Mouse (Mus musculus): ENCODE measurements around the gene Pole2. TPM values are rescaled to one million over a fixed set of nuclear protein-coding genes. Genes with fewer than 3 reads are reported as not detected.

Gene Pole2
- under 1 TPM; 0.28 to 0.42 TPM for total RNA-seq (2021)
- long read RNA-seq, experiment 1, result 0 reads
- long read RNA-seq, experiment 2, result 0 reads

DNA sequence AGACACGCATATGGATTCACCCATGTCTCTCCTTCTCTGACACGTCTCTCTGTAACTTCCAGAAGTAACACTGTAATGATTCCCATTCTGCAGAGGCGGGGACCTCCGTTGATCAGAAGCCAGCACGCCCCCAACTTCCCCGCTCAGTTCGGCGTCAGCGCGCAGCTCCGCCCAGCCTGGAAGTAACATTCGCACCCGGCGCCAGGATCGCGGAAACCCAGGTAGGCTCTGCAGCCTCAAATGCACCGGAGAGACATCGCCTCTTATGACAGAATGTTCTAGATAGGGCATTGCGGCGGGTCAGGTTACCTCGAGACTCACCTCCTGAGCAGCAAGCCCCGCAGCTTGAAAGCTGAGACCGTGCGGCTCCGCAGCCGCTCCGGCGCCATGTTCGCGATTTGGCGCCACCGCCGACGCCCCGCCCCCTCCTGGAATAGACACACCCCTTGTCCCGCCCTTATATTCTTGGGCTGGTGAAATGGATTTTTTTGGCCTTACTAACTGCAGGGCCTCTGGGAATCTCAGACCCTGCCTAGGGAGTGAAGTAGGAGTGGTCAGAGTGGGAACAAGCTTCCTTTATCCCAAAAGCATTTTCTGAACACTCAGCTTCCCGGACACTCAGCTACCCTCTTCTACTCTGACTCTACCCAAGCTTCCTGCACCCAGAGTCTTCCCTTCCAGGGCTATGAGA lies at the start of gene Pole2:
Gene Pole2 (minus strand): TSS at position 420 of the 691 bp plus-strand sequence.
- intact Hi-C loops (cut with DNase I), result loop anchor here (1.0 kb wide), 1 partner anchor 19 kb away; no protein-coding TSS in a partner anchor
- Histone ChIP-seq H3K4me3 (peak within 1 kb of the TSS; percentile 87), H3K27ac (peak within 1 kb of the TSS; percentile 72)
- peak; percentile 91 for DNase-seq
- TF ChIP-seq CTCF (IDR thresholded peaks at IDR 0.05), result no peak

DNA sequence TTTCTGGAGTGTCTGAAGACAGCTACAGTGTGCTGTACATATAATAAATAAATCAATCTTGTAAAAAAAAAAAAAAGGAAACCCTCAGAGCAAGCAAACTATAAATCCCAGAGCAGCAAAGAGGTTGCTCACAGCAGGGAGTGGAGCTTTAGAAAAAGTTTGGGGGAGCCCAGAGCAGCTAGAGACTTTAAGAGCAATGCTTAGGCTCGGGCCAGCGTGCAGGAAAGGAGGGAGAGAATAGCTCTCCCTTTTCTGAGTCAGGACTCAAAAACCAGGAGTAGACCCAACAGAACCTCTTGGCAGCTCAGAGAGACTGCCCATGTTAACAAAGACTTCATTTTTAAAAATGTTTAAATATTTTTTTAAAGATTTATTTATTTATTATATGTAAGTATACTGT lies 41.0 kb upstream of the Pole2 start:
- Histone ChIP-seq H3K4me3 (no peak overlapping the region), H3K27ac (no peak overlapping the region)
- DNase-seq, result no peak
- TF ChIP-seq CTCF (IDR thresholded peaks at IDR 0.05), result no peak
- intact Hi-C loops (cut with DNase I), result no loop called here

DNA sequence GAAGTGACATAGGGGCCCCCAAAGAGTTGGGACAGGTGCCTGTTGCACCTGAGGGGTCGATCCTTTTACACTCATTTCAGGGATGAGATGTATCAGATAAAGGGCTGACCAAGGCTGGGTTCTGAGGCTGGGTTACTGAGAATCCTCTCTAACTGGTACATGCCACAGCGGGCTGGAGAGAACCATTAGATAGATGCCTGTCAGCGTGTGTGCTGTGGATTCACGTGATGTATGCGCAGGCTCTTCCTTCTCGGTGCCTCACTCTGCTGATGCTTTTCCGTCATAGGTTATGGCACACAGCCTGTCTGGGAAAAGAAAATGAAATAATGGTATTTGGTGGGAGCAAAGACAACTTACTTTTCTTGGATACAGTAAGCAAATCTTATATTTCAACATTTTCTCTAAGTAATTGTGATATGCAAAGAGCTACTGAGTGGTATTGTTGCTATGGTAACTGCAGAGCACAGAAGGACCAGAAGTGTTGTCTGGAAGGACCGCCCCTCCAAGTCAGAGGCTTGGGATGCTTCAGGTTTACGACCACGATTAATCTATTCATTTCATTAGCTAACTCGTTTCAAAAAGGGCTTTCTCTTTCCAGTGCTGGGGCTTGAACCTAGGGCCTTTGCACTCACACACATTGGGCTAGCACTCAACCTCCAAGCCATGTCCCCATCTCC lies 40.1 kb upstream of the Pole2 start:
- Histone ChIP-seq H3K27ac (no peak overlapping the region), H3K4me3 (no peak overlapping the region)
- TF ChIP-seq CTCF (IDR thresholded peaks at IDR 0.05), result no peak
- intact Hi-C loops (cut with DNase I), result no loop called here
- no peak for DNase-seq

DNA sequence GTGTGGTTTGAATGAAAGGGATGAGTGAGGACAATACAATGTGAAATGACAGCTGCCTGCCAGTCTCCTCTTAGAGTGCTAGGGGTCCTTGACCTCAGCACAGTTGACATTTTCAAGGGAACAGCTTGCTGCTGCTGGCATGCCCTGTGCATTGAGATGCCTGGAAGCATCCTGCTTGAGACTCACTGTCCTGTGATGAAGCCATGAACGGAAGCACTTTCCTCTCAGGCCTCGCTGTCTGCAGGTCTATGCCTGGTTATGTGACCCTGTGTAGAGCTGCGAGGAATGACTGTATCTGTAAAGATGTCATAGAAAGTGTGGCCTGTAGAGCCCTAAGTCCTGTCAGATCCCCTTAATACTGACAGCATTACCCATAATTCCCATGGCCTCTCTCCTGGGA lies 37.0 kb upstream of the Pole2 start:
- Histone ChIP-seq H3K4me3 (no peak overlapping the region), H3K27ac (no peak overlapping the region)
- no peak for DNase-seq
- intact Hi-C loops (cut with DNase I), result no loop called here
- no peak for TF ChIP-seq CTCF (IDR thresholded peaks at IDR 0.05)

DNA sequence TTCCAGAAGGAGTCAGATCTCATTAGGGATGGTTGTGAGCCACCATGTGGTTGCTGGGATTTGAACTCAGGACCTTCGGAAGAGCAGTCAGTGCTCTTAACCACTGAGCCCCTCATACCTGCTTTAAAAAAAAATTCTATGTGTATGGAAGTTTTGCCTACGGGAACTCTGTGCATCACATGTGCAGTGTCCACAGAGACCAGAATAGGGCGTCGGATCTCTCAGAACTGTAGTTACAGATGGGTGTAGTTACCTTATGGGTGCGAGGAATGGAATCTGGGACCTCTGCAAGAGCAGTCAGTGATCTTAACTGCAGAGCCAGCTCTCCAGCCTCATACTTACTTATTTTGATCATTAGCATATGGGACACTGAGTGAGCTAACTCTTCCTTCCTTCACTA lies 34.3 kb upstream of the Pole2 start:
- intact Hi-C loops (cut with DNase I), result no loop called here
- H3K27ac ChIP-seq, result no peak overlapping the region
- H3K4me3 ChIP-seq, result no peak overlapping the region
- DNase-seq, result no peak
- peak; percentile 1; the same call in 1 of the 2 replicates for TF ChIP-seq CTCF (IDR thresholded peaks at IDR 0.05)

DNA sequence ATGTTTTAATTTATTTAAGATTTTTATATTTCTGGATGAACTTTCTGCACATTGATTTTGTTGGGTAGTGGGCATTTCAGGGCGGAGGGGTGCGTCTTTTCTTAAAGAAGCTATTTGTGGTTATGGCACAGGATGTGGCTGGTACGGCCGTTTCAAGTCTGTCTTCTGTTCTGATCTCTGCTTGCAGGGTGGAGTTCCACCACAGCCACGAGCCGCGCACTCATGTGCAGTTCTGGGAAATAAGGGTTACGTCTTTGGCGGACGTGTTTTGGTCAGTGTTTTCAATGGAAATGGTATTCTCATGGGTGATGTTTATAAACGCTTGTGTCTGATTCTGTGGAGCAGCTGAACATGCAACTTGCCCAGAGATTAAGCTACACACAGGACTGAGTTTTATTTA lies 29.8 kb upstream of the Pole2 start:
- Histone ChIP-seq H3K27ac (no peak overlapping the region), H3K4me3 (no peak overlapping the region)
- DNase-seq, result no peak
- intact Hi-C loops (cut with DNase I), result no loop called here
- TF ChIP-seq CTCF (IDR thresholded peaks at IDR 0.05), result no peak

DNA sequence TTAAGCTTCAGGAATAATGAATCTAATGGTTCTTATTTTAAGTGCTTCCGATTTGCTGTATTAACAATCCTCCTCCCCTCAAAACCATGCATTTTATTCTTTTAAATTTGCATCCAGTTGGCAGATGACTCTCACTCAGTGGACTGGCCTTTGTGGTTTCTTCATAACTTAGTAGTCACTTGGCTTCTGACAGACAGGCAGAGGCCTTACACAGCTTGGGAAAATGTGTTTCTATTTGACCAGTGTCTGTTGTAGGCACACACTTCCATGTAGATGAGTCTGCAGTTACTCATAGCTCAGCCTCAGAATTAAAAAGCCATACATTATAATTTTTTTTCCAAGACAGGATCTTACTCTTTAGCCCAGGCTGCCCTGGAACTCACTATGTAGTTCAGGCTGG lies 25.8 kb upstream of the Pole2 start:
- H3K4me3 ChIP-seq, result no peak overlapping the region

DNA sequence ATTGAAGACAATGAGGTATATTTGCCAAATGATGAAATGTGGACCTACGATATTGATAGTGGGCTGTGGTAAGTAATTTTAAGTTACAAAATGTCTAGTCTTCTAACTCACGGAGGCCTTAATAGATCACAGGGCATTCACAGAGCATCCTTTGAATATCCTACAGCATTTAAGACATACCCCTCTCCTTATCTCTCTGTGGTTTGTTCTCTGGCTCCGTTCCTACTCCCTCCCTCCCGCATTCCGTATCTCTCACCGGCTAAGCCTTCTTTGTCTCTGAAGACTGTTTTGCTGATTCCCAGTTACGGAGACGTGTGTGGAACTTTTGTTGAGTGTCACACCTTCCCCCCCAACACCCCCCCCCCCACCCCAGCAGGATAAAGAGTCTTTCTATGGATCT lies 22.8 kb upstream of the Pole2 start:
- H3K4me3 ChIP-seq, result no peak overlapping the region
- intact Hi-C loops (cut with DNase I), result no loop called here
- TF ChIP-seq CTCF (IDR thresholded peaks at IDR 0.05), result no peak
- DNase-seq, result no peak
- H3K27ac ChIP-seq, result no peak overlapping the region

More for the DNA sequence above, 25.8 kb upstream of the Pole2 start:
- intact Hi-C loops (cut with DNase I), result no loop called here
- no peak overlapping the region for H3K27ac ChIP-seq
- TF ChIP-seq CTCF (IDR thresholded peaks at IDR 0.05), result no peak
- no peak for DNase-seq

DNA sequence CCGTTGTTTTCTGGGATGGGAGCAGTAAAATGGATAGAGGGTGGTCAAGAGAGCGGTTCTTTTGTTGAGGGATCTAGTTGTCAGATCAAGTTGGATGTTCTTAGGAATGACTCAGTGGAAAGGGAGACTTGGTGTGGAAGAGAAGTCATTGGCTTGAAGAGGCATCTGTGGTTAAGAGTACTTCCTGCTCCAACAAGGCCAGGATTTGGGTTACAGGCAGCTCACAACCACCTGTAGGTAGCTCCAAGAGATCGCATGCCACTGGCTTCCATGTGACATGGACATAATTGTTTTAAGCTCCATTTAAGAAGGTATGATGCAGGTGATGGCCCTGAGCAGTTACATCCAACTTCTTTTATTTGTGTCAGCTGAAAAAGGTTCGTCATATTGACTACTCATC lies 21.8 kb upstream of the Pole2 start:
- H3K27ac ChIP-seq, result no peak overlapping the region
- TF ChIP-seq CTCF (IDR thresholded peaks at IDR 0.05), result no peak
- H3K4me3 ChIP-seq, result no peak overlapping the region
- intact Hi-C loops (cut with DNase I), result no loop called here
- no peak for DNase-seq

DNA sequence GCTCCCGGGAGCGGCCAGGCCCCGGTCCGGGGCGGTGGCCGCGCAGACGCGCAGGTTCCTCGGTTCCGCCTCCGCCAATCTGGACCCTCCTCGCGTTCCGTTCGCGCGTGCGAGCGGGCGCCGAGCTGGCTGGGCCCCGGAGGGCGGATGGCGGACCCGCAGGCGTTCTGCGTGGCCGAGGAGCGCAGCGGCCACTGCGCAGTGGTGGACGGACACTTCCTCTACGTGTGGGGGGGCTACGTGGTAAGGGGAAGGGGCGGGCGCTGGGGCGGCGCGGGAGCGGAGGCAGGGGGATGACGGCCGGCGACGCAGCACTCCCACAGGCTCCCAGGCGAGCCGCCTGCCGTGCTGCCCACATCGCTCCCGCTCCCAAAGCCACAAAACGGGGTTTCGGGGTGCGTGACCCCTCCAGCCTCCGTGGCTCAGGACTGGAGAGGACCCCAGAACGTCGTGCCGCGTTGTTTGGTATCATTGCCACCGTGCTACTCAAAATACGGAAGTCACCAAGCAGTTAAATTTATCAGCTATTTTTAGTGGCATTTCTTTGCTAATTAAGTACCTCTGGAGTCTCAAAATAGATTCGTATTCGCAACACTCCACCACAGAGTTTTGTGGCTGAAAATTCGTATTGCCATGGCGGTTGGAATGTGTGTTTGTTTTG lies 13.9 kb upstream of the Pole2 start:
- TF ChIP-seq CTCF (IDR thresholded peaks at IDR 0.05), result no peak
- peak overlapping the region; percentile 84 for H3K4me3 ChIP-seq
- H3K27ac ChIP-seq, result peak overlapping the region; percentile 94
- peak; percentile 87 for DNase-seq
- intact Hi-C loops (cut with DNase I), result no loop called here

DNA sequence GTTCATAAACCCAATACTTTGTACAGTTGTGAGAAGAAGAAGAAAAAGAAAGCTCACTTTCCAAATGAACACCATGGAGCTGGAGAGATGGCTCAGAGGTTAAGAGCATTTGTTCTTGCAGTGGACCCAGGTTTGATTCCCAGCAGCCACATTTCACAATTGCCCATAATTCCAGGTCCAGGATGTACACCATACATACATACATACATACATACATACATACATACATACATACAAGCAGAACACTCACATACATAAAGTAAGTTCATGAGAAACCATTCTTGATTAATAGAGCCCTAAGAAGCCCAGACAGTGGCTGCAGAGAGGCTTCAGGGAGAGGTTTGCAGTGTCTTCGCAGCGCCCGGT lies 13.4 kb upstream of the Pole2 start:
- DNase-seq, result no peak
- no peak for TF ChIP-seq CTCF (IDR thresholded peaks at IDR 0.05)
- peak overlapping the region; percentile 84 for H3K4me3 ChIP-seq
- intact Hi-C loops (cut with DNase I), result no loop called here
- peak overlapping the region; percentile 94 for H3K27ac ChIP-seq

DNA sequence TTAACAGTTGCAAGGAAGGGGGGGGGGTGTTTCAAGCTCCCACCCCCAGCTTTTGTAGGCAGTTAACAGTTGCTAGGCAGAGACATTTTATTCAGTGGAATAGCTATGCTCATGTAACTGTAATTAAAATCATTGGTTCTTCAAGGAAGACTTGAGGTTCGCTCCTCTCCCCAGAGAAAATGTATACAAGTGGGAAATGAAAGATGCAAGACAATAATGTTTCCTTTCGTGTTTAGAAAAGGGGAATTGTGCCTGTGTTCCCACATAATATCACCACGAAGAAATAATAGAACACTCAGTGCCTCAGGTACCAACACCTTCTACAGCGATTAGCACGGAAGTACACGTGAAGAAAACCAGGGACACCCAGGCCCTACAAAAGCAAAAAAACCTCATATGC lies 12.9 kb upstream of the Pole2 start, which contains the start of gene Klhdc1:
Gene Klhdc1 (plus strand): TSS at position 301 of the 400 bp plus-strand sequence.
- no peak for DNase-seq
- Histone ChIP-seq H3K27ac (peak within 1 kb of the TSS; percentile 94), H3K4me3 (peak within 1 kb of the TSS; percentile 84)
- intact Hi-C loops (cut with DNase I), result no loop called here
- TF ChIP-seq CTCF (IDR thresholded peaks at IDR 0.05), result no peak

DNA sequence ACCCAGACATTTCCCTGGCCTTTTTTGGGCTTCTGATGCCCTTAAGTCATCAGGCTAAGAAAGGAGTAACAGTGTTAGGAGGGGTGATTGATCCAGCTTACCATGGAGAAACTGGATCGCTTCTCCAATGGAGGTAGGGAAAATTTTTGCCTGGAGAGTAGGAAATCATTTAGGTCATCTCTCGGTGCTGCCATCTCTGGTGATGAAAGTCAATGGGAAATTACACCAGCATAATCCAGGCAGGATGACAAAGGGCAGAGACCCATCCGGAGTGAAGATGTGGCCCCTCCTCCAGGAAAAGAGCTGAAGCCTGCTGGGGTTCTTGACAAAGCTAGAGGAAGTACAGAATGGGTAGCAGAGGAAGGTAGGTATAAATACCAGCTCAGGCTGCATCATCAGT lies 10.3 kb upstream of the Pole2 start:
- TF ChIP-seq CTCF (IDR thresholded peaks at IDR 0.05), result peak; percentile 7; the same call in 1 of the 2 replicates
- no peak overlapping the region for H3K27ac ChIP-seq
- no peak for DNase-seq
- no peak overlapping the region for H3K4me3 ChIP-seq
- intact Hi-C loops (cut with DNase I), result no loop called here

All from gastrocnemius, adult 2 months (tissue).